Mouse (Mus musculus) adrenal gland, postnatal 36 days (tissue): ENCODE results near the gene Rbbp7. TPM values are rescaled to one million over a fixed set of nuclear protein-coding genes. Genes with fewer than 3 reads are reported as not detected.
A peak's percentile ranks its signal among the peaks of the same experiment; 100 is the strongest.

Experiments used
- DNase-seq, 2 experiments: peaks; one replicate each; pipeline ENCODE4 v3.0.0; 2021; ENCODE audit warnings: mixed read lengths in 1 of 2
- total RNA-seq, 2 experiments: library from RNA; stranded (reverse); gene quantifications; 2 replicates each; pipeline ENCODE4 v1.2.3; 2021

Rbbp7 gene
- total RNA-seq, 2 experiments from 2014 or later: 169 to 183 TPM

- DNase-seq: peak; percentile 39 to 41
Measured at GRCm38 (mm10) chrX:162800371-162800770, 40.2 kb downstream of the Rbbp7 start.

GRCm38 (mm10) chrX:162828016-162828415 lies 67.8 kb downstream of the Rbbp7 start:
- peak in 1 of 2 experiments; percentile 13 for DNase-seq

Other genes starting within 250 kb of the Rbbp7 start
- gene Reps2, start 116.8 kb upstream of the Rbbp7 start, total RNA-seq: 1 to 10 TPM; 4.5 TPM
- 10 to 100 TPM; 17.9 to 18.4 TPM for gene Txlng, start 69.1 kb downstream of the Rbbp7 start, total RNA-seq
- 10 to 100 TPM; 84.9 to 85.0 TPM for gene Syap1, start 128.0 kb downstream of the Rbbp7 start, total RNA-seq
- gene Ctps2, start 140.8 kb downstream of the Rbbp7 start, total RNA-seq: 10 to 100 TPM; 59.2 to 88.0 TPM
- not detected for gene S100g, start 204.2 kb downstream of the Rbbp7 start, total RNA-seq